Mouse (Mus musculus): Measurements from ENCODE around the gene Rtkn2.

Rtkn2 gene

GRCm38 (mm10) chr10:68044864-68045263 lies 65.5 kb downstream of the Rtkn2 start:
- no peak for DNase-seq

GRCm38 (mm10) chr10:68048641-68049305 lies 69.4 kb downstream of the Rtkn2 start:
- DNase-seq = no peak

GRCm38 (mm10) chr10:68050882-68051281 lies 71.5 kb downstream of the Rtkn2 start:
- DNase-seq = no peak

GRCm38 (mm10) chr10:68051316-68051933 lies 72.1 kb downstream of the Rtkn2 start:
- no peak for DNase-seq

- no peak for DNase-seq
Measured at GRCm38 (mm10) chr10:68052307-68052706, 72.9 kb downstream of the Rtkn2 start.

- DNase-seq = no peak
Measured at GRCm38 (mm10) chr10:68054131-68054530, 74.8 kb downstream of the Rtkn2 start.

- DNase-seq = no peak
Measured at GRCm38 (mm10) chr10:68054706-68055105, 75.3 kb downstream of the Rtkn2 start.

GRCm38 (mm10) chr10:68057841-68058240 lies 78.5 kb downstream of the Rtkn2 start:
- peak; percentile 44 for DNase-seq

GRCm38 (mm10) chr10:68058378-68058777 lies 79.0 kb downstream of the Rtkn2 start:
- no peak for DNase-seq

GRCm38 (mm10) chr10:68060590-68061248 lies 81.3 kb downstream of the Rtkn2 start:
- peak; percentile 42 for DNase-seq

- DNase-seq = no peak
Measured at GRCm38 (mm10) chr10:68061249-68061615, 81.9 kb downstream of the Rtkn2 start.

GRCm38 (mm10) chr10:68063806-68064545 lies 84.6 kb downstream of the Rtkn2 start:
- DNase-seq = no peak

- DNase-seq = no peak
Measured at GRCm38 (mm10) chr10:68064571-68064970, 85.2 kb downstream of the Rtkn2 start.

- no peak for DNase-seq
Measured at GRCm38 (mm10) chr10:68066173-68066572, 86.8 kb downstream of the Rtkn2 start.

GRCm38 (mm10) chr10:68067961-68068360 lies 88.6 kb downstream of the Rtkn2 start:
- no peak for DNase-seq

GRCm38 (mm10) chr10:68068426-68068825 lies 89.1 kb downstream of the Rtkn2 start:
- DNase-seq = no peak

GRCm38 (mm10) chr10:68071041-68071440 lies 91.7 kb downstream of the Rtkn2 start:
- no peak for DNase-seq

- no peak for DNase-seq
Measured at GRCm38 (mm10) chr10:68072626-68073025, 93.3 kb downstream of the Rtkn2 start.

GRCm38 (mm10) chr10:68074291-68074690 lies 94.9 kb downstream of the Rtkn2 start:
- DNase-seq = no peak

GRCm38 (mm10) chr10:68075181-68075580 lies 95.8 kb downstream of the Rtkn2 start:
- DNase-seq = no peak

GRCm38 (mm10) chr10:68078708-68079107 lies 99.3 kb downstream of the Rtkn2 start:
- no peak for DNase-seq

GRCm38 (mm10) chr10:68079910-68080670 lies 100.7 kb downstream of the Rtkn2 start:
- no peak for DNase-seq

GRCm38 (mm10) chr10:68081712-68082111 lies 102.3 kb downstream of the Rtkn2 start:
- DNase-seq = no peak
